Mouse (Mus musculus) left cerebral cortex, postnatal 14 days (tissue): ENCODE results near the gene Npepps. TPM values are rescaled to one million over a fixed set of nuclear protein-coding genes. Genes with fewer than 3 reads are reported as not detected.
A peak's percentile ranks its signal among the peaks of the same experiment; 100 is the strongest.
"Not testable (repeated sequence)": the region's sequence is repeated elsewhere in the genome, so short reads cannot be mapped to it uniquely, and the experiment has no call there.

Experiments used
- DNase-seq, 2 experiments: peaks; one replicate each; pipeline ENCODE4 v3.0.0; 2021 to 2022; ENCODE audit warnings: low spot score in 2 of 2, mixed read lengths in 1 of 2
- intact Hi-C: fragments of 180-260 bp; cut with DNase I; formaldehyde crosslinking; loops from one replicate; pipeline ENCODE4 v1.15.1; 2025
- total RNA-seq, 2 experiments: library from RNA; stranded (reverse); gene quantifications; 2 replicates each; pipeline ENCODE4 v1.2.3; 2021

The Npepps gene
- total RNA-seq, 2 experiments from 2014 or later: 134 to 144 TPM

DNA sequence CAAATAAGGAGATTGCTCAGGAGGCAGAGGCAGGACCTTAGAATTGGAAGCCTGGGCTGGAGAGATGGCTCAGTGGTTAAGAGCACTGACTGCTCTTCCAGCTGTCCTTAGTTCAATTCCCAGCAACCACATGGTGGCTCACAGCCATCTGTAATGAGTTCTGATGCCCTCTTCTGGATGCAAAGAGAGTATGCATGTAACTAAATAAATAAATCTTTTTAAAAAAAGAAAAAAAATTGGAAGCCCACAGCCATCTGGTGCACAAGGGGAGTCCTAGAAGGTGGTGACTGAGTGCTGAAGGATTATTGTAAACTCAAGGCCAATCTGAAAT lies 87.9 kb downstream of the Npepps start:
- intact Hi-C loops: no loop called here
- DNase-seq: no peak

DNA sequence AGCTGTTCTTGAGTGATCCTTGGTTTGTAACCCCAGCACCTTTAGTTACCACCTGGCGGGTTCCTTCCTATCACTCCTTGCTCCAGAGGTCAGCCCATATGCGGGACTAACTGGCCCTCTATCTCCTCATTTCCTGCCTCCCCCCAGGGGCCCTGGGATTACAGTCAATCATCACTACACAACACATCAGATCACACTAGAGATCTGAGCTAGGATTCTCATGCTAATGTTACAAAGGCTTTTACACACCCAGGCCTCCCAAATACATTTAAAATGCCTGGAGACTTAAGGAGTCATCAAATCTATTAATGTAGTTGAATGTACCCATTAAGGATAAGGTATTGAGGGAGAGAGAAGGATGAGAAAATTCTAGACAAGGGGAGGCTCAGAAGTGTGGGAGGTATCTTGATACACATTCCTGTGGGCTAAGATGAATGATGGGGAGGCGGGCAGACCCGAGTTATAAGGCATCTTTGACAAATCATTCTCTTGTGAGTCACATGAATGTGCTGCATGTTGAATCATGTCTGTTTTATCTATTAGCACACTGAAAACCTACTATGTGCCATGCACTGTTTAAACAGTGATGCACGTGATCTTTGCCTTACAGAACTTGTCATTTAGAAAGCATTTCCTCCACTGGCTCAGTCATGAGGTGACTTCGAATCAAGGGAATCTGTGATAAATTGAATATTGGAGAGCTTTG lies 88.4 kb downstream of the Npepps start:
- intact Hi-C loops: no loop called here
- DNase-seq: no peak

- no peak for DNase-seq
- intact Hi-C loops: no loop called here
These were observed 89.4 kb downstream of the Npepps start for GRCm38 (mm10) chr11:97190992-97191391.

GRCm38 (mm10) chr11:97189645-97190044 lies 90.8 kb downstream of the Npepps start:
- intact Hi-C loops: loop anchor here (5.0 kb wide), 1 partner anchor 123 kb away; no protein-coding TSS in a partner anchor
- DNase-seq: not testable (repeated sequence)

GRCm38 (mm10) chr11:97189231-97189630 lies 91.2 kb downstream of the Npepps start:
- intact Hi-C loops: loop anchor here (5.0 kb wide), 1 partner anchor 123 kb away; no protein-coding TSS in a partner anchor
- DNase-seq: no peak

- intact Hi-C loops: loop anchor here (5.0 kb wide), 1 partner anchor 124 kb away; no protein-coding TSS in a partner anchor
These were observed 91.8 kb downstream of the Npepps start for GRCm38 (mm10) chr11:97188643-97188955.

GRCm38 (mm10) chr11:97187764-97188642 lies 92.4 kb downstream of the Npepps start, which contains the start of gene Kpnb1:
Gene Kpnb1, minus strand, starts transcription at chr11:97187881.
- DNase-seq: peak; percentile 99
- intact Hi-C loops: loop anchor here (5.0 kb wide), 1 partner anchor 124 kb away; no protein-coding TSS in a partner anchor

More at GRCm38 (mm10) chr11:97188643-97188955, 91.8 kb downstream of the Npepps start:
- DNase-seq: no peak

- intact Hi-C loops: loop anchor here (5.0 kb wide), 1 partner anchor 125 kb away; no protein-coding TSS in a partner anchor
- peak; percentile 95 to 97 for DNase-seq
These were observed 93.3 kb downstream of the Npepps start for GRCm38 (mm10) chr11:97186947-97187763.

- intact Hi-C loops: loop anchor here (5.0 kb wide), 1 partner anchor 126 kb away; no protein-coding TSS in a partner anchor
- DNase-seq: no peak
These were observed 94.5 kb downstream of the Npepps start for GRCm38 (mm10) chr11:97185704-97186614.

DNA sequence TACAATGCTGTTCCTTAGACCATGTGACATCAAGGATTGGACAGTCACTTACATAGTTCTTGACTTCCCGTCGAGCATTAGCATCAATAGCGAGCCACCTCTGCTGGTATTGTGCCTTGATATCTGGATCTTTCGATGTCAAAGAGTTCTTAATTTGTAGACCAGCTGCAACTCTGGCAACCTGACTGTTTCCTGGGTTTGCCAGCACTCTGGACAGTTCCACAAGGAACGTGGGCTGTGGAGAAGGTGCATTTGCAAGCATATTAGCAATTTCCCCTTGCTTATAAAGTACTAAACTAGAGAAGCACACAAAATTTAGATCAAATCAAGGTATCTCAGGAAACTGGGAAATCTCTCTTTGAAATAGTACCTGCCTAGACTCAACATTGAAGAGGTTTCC lies 95.6 kb downstream of the Npepps start:
- no peak for DNase-seq
- intact Hi-C loops: loop anchor here (5.0 kb wide), 1 partner anchor 127 kb away; no protein-coding TSS in a partner anchor

DNA sequence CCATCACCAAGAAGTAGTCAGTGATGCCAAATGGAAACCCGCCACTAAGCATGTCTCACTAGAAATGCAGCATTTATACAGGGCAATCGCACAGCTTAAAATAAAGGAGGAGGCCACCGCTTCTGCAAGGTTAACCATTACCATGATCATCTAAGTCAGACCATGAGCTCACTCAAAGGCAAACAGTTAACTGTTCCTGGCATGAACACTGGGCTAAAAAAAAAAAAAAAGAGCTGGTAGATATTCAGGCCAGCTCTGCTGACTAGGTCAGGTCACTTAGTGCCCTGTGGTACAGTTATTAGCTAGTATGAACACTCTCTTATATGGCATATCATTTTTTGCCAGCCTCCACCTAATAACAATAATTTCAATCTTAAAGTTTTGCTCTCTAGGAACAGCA lies 98.0 kb downstream of the Npepps start:
- DNase-seq: no peak
- intact Hi-C loops: no loop called here

- intact Hi-C loops: no loop called here
- no peak for DNase-seq
These were observed 99.4 kb downstream of the Npepps start for GRCm38 (mm10) chr11:97181061-97181460.

DNA sequence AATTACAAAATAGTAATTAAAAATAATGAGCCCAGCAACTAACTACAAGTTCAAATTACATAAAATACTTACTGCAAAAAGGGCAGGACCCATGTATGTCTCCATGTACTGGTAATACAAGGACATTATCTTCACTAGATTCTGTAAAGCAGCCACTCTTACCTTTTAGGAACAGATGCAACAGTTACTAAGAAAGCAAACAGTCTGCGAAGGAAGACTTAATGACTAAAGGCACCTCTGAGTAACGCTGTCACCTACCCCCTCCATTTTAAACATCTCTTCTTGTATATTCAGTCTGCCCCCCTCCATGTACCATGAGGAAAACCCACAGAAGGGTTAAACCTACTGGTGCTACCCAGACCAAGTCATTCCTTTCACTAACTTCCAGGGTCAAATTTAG lies 102.2 kb downstream of the Npepps start:
- intact Hi-C loops: no loop called here
- DNase-seq: no peak

GRCm38 (mm10) chr11:97176851-97177250 lies 103.6 kb downstream of the Npepps start:
- DNase-seq: peak; percentile 51 to 71
- intact Hi-C loops: no loop called here

GRCm38 (mm10) chr11:97175499-97175898 lies 104.9 kb downstream of the Npepps start:
- intact Hi-C loops: no loop called here
- DNase-seq: peak in 1 of 2 experiments; percentile 27

DNA sequence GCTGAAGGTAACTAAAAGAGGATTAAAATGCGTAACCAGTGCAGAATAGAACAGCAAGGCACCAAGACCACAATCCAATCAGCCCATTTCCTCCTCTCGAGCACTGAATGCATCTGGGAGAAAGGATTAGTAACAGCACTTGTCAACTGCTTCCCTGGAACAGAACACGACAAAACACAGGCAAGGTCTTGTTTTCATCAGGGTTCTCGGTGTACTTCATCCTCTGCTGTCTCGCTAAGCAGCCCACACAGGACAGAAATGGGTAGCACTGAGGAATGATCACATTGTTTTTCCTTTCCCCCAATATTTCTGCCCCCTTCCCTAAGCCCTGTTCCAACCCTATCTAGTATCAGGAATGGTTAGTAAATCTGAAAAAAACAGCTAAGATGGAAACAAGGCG lies 120.1 kb downstream of the Npepps start:
- intact Hi-C loops: no loop called here
- no peak for DNase-seq

DNA sequence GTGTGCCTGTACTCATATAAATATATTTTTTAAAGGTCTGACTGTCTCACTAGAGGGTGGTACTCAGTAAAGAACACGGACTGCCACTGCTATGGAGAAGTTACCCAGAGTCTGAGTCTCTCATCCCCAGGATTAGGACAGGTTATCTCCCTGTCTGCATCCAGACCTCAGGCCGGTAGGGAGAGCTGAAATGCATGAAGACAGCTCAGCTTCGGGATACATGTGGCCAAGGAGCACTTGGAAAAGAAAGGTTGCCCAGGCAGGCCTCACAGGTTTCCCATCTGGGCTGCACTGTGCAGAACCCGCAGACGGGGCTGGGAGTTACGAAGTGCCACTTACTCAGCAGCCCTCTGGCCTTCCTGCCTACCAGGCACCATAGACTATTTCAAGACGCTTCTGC lies 123.4 kb downstream of the Npepps start:
- intact Hi-C loops: no loop called here
- DNase-seq: no peak
